Mouse (Mus musculus) spleen, postnatal 10 days (tissue): Measurements from ENCODE around the gene Dock3.
A peak's percentile ranks its signal among the peaks of the same experiment; 100 is the strongest.
"Not testable (repeated sequence)": the region's sequence is repeated elsewhere in the genome, so short reads cannot be mapped to it uniquely, and the experiment has no call there.

Experiments
- DNase-seq, 2 experiments: peaks; one replicate each; pipeline ENCODE4 v3.0.0; 2021 to 2022; ENCODE audit warnings: low spot score in 2 of 2

Gene Dock3

DNA sequence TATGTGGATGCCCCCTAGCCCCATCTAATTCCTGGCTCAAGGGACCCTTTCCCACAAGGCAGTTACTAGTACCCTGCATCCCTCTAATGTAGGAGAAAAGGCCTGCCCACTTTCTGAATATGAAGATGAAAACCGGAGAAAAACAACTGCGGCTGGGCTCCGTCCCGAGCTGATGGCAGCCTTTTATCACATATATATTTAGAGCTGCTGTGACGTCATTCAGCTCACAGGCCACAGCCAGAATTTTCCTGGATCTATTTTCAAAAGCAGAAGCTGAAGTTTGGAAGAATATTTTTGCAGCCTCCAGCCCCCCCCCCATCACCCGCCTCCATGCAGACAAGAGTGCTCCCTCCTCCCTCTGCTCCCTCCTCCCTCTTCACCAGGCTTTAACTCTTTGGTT, 27.9 kb upstream of the Dock3 start:
- DNase-seq = no peak

DNA sequence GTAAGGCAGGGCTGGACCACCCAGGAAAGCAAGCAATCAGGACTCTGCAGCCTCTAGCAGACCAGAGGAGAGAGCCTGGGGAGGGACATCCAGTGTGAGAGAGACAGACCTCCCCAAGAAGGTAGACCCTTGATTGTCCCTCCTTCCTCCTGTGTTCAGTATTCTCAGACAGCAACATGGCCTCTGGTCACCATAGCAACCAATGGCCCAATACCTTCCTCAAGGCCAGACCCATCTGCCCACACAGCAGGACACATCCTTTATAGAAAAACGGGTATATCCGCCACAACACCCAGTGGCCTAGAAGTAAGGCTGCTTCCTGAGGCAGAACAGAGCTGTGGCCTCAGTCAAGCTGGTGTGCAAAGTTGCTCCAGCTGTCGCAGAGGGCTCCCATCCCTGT, 23.9 kb upstream of the Dock3 start:
- DNase-seq = no peak

DNA sequence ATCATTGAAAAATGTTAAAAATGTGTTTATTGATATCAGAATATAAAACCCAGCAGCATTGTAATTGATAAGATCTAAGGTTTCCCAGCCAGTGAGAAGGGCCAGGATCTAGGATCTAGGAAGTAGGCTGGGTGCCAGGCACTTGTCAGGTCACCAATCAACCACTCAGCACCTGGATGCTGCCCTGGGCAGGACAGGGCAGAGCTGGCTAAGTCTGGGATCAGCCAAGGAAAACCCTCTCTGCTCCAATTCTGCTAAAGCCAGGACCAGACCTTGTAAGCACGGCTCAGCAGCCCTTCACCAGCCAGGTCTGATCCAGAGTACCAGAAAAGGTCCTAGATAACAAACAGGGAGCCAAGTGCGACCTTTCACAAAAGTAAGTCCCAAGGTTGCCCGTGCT, 23.2 kb upstream of the Dock3 start:
- DNase-seq = no peak

DNA sequence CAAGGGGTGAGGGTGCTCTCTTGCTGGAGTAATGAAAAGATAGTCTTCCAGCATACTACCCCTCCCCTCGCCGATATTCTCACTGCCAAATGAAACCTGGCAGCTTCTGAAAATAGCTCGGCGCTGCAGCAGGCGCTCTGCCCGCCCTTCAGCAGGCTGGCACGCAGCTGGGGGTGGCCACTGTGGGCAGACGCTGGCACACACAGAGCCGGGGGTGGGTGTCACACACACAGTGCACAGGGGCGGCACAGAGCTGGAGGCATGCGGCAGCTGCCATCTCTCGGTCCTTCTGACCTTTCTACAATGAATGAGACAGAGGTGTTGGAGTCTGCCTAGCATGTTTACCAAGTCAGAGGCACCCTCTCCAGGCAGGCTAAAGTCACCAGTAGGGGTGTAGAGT, 22.8 kb upstream of the Dock3 start:
- DNase-seq = no peak

DNA sequence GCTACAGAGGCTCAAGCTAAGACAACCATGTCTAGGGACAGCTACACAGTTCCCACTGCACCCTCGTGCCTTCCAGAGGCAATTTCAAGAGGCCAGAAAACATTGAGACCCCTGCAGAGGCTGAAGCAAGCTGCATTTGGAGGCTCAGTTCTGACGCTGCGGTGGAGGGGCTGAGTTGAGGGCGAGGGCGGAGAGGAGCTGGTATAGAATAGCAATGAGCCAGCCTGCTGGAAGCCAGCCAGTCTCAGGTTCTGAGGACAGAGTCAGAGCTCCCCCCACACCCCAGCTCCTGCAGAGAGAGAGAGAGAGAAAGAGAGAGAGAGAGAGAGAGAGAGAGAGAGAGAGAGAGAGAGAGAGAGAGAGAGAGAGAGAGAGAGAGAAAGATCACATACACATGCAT, 20.5 kb upstream of the Dock3 start:
- DNase-seq = no peak

DNA sequence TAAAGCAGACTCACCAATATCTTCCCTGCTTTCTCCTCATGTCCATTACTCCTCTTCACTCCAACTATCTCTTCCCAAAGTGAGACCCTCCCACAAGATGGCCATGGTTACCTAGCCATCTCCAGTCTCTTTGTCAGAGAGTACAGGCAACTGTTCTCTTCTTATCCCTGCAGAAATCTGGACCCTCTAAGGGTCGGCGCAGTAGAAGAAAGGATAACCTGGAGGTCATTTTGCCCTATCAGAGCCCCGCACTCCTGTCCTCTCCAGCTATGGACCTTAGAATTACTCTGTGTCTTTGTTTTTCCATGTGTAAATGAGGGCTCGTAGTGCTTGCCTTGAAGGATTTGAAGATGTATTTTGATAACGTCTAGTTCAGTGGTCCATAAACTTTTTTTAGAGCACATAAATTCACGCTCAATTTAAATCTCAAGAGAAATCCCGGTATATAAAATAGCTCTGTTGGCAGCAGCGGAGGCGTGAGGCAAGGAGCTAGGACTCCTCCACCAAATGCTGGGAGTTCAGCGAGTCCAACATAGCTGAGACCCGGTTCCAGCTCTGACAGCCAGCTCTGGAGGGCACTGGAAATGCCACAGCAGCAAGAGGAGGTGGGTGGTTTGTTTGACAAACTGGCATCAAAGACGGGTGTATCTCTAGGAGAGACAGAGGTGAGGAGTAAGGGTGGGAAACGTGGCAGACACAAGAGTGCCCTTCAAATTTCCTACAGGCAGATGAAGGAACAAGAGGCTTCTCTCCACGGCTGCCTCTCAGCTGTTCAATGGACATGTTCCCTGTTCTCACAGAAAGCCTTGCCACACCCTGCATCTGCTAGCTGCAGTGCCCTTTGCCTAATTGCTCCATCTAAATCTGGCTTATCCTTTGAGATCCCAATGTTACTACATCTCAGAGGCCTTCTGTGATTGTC, 19.0 kb upstream of the Dock3 start:
- DNase-seq = no peak

DNA sequence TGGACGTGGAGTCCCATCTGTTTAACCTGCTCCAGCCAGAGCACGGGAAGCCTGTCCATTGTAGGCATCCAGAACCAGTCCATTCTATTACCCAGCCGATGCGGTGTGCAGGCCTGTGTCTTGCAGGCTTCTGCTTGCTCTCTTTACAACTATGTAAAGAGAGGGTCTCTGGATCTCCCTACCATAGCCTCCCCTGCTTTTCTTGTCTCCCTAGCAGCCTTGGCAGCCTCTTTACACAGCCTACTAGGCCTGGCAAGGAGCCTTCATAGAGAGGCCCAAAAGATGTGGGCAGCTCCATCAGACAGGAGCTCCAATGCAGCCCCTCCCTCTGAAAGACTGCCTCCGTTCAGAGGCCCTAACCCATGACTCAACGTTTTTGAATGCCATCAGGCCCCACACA, 17.4 kb upstream of the Dock3 start:
- DNase-seq = no peak

DNA sequence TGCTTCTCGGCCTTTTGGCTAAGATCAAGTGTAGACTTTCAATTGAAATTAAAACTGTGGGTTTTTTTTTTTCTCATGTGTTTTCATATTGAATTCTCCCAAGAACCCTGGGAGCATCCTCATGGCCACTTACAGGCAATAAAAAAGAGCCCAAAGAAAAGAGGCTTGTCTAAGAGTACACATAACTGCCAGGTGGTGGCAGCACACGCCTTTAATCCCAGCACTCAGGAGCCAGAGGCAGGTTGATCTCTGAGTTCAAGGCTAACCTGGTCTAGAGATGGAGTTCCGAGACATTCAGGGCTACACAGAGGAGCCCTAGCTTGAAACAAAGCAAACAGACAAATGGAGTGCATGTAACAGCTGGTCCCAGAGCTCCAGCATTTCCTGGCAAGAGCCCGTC, 14.5 kb upstream of the Dock3 start:
- peak in 1 of 2 experiments; percentile 35 for DNase-seq

DNA sequence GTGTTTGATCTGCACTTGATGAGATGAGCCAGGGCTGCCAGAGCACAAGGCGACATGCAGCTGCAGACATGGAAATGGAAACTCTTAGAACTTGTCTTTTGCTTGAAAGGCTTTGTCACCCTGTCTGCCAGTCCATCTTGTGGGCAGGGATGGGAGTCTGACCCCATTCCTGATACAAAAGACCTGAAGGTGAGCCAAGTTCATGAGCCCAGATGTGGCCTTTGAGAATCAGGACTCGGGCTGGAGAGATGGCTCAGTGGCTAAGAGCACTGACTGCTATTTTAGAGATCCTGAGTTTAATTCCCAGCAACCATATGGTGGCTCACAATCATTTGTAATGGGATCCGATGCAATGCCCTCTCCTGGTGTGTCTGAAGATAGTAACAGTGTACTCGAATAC, 13.6 kb upstream of the Dock3 start:
- no peak for DNase-seq

DNA sequence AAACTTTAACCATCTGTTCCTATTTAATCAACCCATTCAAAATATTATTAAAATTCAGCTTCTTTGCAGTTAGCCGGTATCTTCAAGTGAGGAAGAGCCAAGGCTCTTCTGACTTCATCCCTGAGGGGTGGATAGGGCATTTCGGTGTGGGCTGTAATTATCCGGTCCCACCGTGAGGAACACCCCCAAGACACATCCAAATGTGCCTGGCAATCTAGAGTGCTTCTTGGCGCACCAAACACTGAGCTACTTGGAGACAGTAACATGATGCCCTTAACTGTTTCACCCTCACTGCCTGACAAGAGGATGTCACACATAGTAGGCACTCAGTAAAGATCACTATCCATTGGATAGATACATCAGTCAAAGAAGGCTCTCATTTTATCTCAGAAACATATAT, 4.4 kb upstream of the Dock3 start:
- no peak for DNase-seq

DNA sequence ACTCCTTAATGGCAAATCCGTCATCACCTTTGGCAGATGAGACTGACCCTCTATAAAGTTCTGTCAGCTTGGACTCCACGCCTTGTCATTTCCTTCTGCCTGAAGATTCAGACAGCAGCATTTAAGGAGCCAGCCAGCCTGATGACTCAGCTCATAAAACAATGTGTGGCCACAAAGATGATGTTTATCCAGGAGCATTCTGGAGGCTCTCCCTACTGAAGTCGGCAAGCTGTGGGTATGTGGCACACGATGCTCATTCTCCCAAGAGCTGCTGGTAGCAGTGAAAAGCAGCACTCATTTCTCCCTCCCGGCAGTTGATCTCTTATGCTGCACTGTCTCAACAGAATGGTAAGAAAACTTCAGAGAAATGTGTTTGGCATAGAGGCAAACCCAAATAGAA, 3.6 kb upstream of the Dock3 start:
- DNase-seq = no peak

DNA sequence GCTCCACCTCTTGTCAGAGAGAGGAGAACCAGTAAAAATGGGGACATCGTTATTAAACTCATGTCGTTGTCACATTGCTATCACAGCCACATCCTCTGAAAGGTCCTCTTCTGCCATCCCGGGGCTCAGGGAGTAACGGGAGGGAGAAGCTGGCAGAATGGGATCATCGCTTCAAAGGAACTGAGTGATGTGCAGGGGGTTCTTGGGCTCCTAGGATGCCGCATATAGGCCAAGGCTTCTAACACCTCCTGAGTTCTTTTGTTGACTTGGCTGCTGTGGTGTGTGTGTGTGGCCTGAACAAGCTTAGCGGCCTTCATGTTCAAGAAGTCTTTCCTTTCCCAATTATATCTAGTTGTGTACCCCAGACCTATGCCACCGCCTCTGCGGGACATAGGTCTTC, 431 bp upstream of the Dock3 start:
- DNase-seq = no peak

DNA sequence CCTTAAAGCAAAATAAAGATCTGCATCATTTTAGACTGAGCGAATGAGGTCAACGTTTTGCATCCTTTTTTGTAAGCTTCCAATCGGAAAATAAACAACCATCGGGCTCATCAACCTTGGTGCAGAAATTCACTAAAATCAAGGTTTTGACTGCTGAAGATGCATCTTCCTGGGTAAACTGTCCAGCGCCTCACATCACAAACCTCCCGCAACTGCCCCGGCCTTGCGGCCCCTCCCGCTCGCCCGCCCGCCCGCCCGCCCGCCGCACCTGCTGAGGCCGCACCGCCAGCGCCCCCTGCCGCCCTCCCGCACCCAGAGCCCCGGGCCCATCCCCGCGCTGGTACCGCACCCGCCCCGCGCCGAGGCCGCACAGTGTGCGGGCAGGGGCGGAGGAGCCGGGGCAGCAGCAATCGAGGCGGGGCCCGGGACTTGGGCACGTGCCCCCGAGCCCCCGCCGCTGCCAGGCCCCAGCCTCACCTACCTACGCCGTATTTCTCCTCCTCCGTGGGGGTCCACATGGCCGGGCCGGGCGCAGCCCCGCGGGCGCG, 644 bp downstream of the Dock3 start:
- DNase-seq = peak in 1 of 2 experiments; percentile 29

DNA sequence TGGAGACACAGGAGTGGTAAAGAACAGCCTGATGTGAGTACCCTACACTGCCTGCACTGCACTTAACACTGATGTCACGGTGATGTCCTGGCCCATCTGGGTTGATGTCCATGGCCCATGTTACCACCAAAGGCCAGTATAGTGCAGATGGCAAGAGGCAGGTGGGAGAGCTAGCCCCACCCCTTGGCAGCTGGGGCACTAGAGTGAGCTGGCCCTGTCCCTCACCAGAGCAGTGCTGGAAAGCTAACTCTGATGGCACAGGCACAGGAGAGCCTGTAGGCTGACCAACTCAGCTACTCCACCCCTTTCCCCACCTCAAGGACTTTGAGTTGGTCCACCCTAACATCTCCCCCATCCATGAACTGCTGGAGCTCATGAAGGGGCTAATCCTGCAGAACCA, 7.1 kb downstream of the Dock3 start:
- DNase-seq = no peak

DNA sequence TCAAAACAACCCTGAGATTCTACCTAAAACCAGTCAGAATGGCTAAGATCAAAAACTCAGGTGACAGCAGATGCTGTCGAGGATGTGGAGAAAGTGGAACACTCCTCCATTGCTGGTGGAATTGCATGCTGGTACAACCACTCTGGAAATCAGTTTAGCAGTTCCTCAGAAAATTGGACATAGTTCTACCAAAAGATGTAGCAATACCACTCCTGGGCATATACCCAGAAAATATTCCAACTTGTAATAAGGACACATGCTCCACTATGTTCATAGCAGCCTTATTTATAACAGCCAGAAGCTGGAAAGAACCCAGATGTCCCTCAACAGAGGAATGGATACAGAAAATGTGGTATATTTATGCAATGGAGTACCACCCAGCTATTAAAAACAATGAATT, 56.9 kb downstream of the Dock3 start:
- DNase-seq = not testable (repeated sequence)

DNA sequence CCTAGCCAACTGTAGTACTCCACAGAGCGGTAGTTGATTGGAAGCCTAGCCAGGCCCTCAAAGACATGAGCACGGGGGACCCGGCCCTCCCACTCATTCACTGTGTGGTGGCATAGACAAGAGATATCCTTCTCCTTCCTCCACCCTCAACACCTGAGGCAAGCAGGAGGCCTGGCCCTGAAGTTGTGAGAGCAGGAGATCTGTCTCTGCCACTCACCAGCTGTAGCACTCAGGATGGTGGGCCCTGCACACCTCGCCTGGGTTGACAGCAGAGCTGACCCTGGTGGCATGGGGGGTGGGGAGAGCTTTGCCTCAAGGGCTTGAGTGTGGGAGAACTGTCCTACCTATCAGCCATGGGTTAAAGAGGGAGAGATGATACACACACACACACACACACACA, 65.9 kb downstream of the Dock3 start:
- no peak for DNase-seq

DNA sequence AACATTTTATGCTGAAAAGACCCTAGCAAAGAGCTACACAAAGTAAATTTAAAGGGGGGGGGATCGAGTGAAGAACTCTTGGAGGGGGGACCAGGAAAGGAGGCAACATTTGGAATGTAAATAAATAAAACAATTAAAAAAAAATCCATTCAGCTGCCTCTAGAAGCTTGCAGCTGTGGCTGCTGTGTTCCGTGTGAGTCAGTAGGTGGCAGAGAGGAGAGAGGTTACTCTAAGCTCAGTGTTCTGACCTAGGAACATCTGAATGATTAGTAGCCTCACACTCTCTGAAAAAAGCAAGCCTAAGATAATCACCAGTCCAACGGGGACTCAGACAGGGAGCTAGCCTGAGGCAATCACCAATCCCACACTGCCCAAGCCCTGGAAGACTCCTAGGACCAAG, 66.9 kb downstream of the Dock3 start:
- no peak for DNase-seq

DNA sequence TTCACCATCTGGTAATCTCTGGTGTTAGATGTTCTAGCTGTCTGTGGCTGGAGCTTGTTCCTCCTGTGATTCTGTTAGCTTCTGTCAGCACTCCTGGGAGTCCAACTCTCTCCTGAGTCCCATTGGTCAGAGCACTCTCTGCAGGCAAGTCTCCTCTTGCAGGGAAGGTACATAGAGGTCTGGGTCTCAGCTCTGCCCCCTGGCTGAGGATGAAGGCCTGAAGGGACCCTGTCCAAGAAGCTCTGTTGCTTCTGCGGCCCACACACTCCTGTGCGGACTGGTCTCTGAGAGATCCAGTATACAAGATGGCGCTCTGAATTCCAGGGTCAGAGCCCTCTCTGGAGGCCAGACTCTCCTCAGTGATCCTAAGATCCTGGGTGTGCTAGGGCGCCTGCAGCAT, 75.3 kb downstream of the Dock3 start:
- not testable (repeated sequence) for DNase-seq

DNA sequence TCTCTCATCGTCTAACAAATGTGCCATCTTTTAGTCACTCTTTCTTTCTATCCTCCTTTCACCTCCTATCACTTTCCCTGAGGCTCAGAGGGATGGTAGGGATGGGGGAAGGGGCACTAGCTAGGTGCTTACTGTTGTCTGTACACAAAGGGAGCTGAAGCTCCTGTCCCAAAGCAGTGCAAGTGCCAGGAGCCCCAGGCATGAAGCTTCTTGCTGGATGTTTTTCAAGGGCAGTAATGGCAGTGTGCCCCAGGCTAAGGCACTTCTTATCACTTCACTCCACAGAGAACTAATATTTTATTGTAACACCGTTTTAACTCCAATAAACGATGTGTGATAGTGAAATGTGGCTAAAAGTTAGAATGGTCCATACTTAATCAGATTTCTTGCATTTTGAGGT, 118.9 kb downstream of the Dock3 start:
- DNase-seq = no peak

DNA sequence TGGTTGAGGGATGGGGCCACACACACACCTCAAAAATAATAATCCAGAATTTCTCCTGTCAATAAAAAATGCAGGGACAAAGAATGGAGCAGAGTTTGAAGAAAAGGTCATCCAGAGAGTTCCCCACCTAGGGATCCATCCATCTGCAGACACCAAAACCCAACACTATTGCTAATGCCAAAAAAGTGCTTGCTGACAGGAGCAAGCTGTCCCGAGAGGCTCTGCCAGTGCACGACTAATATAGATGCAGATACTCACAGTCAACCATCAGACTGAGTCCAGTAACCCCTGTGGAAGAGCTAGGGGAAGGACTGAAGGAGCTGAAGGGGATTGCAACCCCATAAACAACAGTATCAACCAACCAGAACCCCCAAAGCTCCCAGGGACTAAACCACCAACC, 119.7 kb downstream of the Dock3 start:
- no peak for DNase-seq

DNA sequence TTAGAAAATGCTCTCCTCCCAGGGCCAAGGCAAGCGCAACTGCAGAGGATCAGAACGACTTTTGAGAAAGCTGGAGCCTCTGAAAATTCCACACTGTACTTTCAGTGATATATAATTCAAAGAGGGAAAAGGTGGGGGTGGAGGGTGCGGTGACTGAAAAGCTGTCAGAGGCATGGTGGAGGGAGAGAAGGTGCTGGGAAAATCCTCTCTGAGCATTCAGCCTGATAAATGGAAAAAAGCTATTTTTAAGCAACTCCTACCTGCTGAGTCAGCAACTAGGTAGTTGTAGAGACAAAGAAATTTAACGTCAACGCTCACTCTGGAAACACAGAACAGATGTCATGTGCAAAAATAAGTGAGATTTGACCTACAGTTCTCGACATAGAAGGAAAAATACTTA, 132.2 kb downstream of the Dock3 start:
- DNase-seq = no peak

DNA sequence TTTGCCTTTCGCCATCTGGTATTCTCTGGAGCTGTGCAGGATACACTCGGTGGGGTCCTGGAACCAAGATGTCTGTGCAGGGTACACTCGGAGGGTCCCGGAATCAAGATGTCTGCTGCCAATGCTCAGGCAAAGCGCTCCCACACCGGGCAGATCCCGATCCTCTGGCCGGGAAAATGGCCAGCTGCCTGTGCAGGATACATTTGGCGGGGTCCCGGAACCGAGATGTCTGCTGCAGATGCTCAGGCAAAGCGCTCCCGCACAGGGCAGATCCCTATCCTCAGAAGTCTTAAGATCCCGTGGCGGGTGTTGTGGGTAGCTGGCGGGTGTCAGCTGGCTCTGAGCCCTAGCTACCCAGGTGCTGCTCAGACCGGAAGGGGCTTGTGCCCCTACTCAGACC, 142.3 kb downstream of the Dock3 start:
- not testable (repeated sequence) for DNase-seq

DNA sequence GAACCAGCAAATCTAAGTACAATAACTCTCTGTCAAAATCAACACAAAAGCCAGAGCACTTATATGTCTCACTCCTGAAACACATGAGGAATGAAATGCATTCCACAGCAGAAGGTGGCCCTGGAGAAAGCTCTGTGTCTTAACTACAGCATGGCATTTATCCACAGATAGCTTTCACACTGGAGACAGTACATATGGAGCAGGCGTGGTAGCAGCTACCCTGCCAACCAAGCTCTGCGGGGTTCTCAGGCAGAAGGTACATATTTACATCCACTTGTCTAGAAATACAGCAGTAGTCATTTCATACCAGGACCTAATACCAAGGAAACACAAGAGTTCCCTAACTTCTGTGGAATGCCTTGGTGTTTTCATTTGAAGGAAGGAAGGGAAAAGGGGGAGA, 144.2 kb downstream of the Dock3 start:
- DNase-seq = no peak

DNA sequence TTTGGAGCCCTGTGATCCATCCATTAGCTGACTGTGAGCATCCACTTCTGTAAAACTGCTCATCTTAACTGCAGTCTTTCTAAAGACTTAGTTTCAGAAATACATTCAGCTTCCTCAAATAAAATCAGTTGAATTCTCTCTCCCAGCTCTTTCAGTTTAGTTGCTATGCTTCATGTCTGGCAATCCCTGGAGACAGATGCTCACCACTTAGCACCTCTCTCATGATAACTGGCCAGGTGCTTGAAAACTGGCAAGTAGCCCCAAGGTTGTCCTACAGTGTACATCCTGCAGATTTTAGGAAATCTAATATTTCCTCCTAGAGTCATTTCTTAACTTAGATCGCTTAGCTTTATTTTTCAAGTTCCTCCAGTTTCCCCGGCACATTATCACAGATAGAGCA, 193.8 kb downstream of the Dock3 start:
- DNase-seq = no peak
